Mouse (Mus musculus): ENCODE results near the gene Sult1a1. TPM values are rescaled to one million over a fixed set of nuclear protein-coding genes. Genes with fewer than 3 reads are reported as not detected.

The Sult1a1 gene
- 0.25 and 2.0 TPM in 2 replicates for polyA plus RNA-seq (2012; ENCODE audit: low replicate concordance)

DNA sequence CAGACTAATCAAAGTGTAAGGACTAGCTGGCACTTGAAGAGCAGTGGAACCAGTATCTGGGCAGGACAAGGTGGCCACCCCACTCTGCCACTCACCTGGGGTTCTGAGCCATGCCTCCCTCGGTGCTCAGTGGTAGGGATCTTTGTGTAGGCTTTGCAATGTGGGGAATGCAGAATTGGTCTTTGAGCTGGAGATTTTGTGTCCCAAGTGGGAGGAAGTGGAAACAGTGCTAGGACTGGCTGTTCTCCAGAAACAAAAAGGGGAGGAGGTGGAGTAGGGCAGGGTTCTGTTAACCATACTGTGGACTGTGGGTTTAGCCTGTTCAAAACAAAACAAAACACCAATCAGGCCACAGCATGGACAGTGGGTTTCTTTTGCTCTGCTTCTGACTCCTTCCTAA, at the start of gene Sult1a1:
Gene Sult1a1, minus strand, starts transcription at position 226 of the 400 bp plus-strand sequence.

DNA sequence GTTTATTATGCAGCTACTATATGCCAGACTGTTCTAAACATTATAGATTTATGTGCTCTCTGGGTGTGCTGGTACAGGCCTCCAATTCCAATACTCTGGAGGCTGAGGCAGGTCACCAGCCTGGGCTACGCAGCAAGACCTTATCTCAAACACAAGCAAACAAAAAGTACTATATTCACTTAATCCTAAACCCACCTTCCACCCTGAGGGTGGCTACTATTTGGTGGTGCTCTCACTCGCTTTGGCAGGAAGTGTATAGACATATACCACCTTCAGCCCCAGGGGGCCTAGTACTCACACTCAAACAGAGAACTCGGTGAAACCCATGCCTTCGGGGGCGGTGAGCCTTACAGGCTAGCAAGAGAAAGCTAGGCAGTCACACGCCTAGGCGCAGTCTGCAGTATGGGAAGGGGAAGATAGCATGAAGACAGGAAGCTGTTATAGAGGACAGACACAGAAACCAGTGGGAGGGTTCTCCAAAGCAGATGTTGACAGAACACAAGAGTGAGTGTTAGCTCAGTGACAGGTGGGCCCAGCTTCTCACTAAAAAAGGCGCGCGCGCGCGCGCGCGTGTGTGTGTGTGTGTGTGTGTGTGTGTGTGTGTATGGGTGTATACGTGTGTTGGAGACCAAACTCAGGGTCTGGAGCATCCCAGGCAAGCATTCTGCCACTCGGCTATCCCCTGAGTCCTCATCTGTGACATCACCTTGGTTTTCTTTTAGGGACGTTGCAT, 31.4 kb upstream of the Sult1a1 start, which contains the start of gene Coro1a:
Gene Coro1a, minus strand, starts transcription at position 346 of the 733 bp plus-strand sequence.

DNA sequence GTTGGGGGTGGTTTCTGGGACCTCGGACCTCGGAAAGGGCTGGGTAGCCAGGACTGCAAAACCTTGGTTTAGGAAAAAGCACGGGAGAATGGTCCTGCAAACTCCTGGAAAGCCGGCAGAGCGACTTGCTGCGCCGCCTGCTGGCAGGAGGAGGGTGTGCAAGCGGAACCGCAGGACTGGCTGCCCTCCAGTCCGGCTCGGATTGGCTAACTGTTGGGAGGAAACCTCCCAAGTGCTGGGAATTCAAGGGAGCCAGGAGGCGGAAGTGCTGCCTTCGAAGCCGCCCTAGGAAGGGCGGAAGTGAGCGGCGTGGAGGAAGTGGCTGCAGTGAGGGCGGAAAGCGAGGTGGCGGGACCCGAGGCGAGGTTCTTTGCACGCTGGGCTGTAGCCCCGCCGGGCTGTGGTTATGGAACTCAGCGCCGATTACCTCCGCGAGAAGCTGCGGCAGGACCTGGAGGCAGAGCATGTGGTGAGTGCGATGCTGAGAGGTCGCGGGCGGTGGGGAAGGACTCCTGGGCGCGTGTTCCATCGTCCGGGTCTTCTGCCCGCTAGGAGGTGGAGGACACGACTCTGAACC, 19.5 kb upstream of the Sult1a1 start, which contains the start of gene Slx1b:
Gene Slx1b, minus strand, starts transcription at position 154 of the 577 bp plus-strand sequence.

DNA sequence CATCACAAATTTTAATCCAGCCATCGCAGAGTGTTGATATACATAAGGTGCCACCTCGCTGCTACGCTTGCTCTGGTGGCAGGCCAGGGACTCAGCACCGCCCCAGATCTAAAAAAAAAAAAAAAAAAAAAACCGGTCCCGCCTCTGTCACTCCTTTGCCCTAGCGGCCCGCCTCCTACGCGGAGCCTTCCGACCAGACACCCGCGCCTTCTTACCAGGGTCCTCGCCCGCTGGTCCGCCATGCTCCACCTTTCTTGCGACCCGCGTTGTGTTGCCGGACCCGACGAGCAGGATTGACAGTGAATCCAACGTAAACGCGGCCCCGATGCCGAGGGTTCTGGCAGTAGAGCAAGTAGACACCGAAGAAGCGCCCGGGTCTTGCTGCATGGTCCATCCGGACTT, 19.0 kb upstream of the Sult1a1 start, which contains the start of gene Bola2:
Gene Bola2, plus strand, starts transcription at position 192 of the 402 bp plus-strand sequence.

DNA sequence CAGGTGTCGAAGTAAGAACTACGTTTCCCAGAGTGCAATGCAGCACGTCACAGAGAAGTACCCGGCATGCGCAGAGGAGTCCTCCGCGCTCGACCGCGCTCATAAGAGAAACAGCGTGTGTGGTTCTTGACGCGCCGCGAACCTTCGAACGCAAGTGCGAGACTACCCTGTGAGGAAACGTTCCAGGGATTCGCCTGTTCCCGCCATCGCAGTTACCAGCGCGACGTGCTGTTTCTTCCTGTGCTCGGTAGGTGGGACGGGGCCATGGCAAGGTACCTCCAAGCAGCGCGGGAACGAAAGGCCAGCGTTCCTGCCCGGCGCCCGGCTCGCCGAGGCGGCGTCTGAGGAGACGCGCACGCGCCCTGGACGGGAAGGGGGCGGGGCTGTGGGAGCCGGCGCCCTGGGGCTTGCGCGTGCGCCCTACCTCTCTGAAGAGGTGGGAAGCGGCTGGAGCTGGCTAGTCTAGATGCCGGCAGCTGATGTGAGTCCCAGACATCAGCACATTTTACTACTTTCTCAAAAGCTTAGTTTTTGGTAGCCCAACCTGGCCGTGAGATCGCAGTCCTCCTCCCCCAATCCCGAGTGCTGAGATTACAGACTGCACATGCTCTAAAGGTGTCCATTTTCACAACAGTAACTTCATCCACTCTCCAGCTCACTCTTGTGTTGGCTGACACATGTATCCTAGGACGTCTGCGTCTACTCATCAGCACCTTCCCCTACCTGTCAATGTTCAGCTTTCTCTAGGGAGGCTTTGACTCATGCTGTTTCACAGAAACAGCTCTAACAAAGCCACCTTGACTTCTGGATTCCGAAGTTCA, 26.8 kb downstream of the Sult1a1 start, which contains the start of gene Sgf29:
Gene Sgf29, plus strand, starts transcription at position 79 of the 821 bp plus-strand sequence.

DNA sequence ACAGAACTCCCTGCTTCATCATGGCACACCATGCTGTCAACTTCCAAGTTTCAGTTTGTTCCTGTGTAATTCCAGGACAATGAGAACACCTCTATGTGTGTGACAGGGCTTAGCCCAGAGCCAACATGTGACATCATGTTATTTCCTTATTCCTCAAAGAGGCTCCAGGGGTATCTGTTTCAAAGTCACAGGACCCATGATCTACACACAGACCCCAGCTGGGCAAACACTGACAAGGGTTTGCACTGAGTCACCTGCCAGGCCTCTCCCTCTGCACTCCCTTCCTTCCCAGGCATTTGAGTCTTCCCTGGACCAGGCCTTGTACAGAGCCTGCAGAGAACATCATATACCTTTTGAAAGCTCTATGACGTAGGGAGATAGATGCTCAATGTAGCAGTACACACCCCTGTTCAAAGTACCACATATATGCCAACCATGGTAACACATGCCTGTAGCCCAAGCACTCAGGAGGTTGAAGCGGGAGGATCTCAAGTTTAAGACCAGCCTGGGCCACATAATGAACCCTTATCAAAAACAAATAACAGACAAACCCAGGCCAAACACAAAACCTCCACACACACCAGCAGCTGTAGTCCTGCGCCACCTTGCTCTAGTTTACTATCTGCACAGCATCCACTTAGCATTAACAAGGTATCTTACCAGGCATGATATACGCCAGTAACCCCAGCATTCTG, 45.3 kb downstream of the Sult1a1 start, which contains the start of gene Nupr1:
Gene Nupr1, minus strand, starts transcription at position 38 of the 695 bp plus-strand sequence.

Other genes starting within 250 kb of the Sult1a1 start
- 198 and 348 TPM in 2 replicates for gene Rabep2, start 247.7 kb downstream of the Sult1a1 start, polyA plus RNA-seq (2012; ENCODE audit: low replicate concordance)
- 0.20 and 0.94 TPM in 2 replicates for gene Atp2a1, start 213.3 kb downstream of the Sult1a1 start, polyA plus RNA-seq (2012; ENCODE audit: low replicate concordance)
- gene Sh2b1, start 201.0 kb downstream of the Sult1a1 start, polyA plus RNA-seq (2012; ENCODE audit: low replicate concordance) = 95.0 and 124 TPM in 2 replicates
- gene Tufm, start 189.1 kb downstream of the Sult1a1 start, polyA plus RNA-seq (2012; ENCODE audit: low replicate concordance) = 18.1 and 40.0 TPM in 2 replicates
- gene Atxn2l, start 173.0 kb downstream of the Sult1a1 start, polyA plus RNA-seq (2012; ENCODE audit: low replicate concordance) = 600 and 1,323 TPM in 2 replicates
- gene Eif3c, start 110.0 kb downstream of the Sult1a1 start, polyA plus RNA-seq (2012; ENCODE audit: low replicate concordance) = 43.4 and 50.0 TPM in 2 replicates
- 69.9 and 145 TPM in 2 replicates for gene Apobr, start 91.5 kb downstream of the Sult1a1 start, polyA plus RNA-seq (2012; ENCODE audit: low replicate concordance)
- gene Cln3, start 90.6 kb downstream of the Sult1a1 start, polyA plus RNA-seq (2012; ENCODE audit: low replicate concordance) = 26.8 and 44.7 TPM in 2 replicates
- gene Il27, start 81.5 kb downstream of the Sult1a1 start, polyA plus RNA-seq (2012; ENCODE audit: low replicate concordance) = 1.3 TPM in 2 replicates
- 4.9 and 6.8 TPM in 2 replicates for gene Nupr1, start 45.6 kb downstream of the Sult1a1 start, polyA plus RNA-seq (2012; ENCODE audit: low replicate concordance)
- gene Sgf29, start 27.1 kb downstream of the Sult1a1 start, polyA plus RNA-seq (2012; ENCODE audit: low replicate concordance) = 27.1 and 73.0 TPM in 2 replicates
- 85.0 and 156 TPM in 2 replicates for gene Bola2, start 19.0 kb upstream of the Sult1a1 start, polyA plus RNA-seq (2012; ENCODE audit: low replicate concordance)
- gene Slx1b, start 19.4 kb upstream of the Sult1a1 start, polyA plus RNA-seq (2012; ENCODE audit: low replicate concordance) = 3.1 and 7.3 TPM in 2 replicates
- 2,019 and 2,208 TPM in 2 replicates for gene Coro1a, start 31.4 kb upstream of the Sult1a1 start, polyA plus RNA-seq (2012; ENCODE audit: low replicate concordance)
- gene Mapk3, start 83.2 kb upstream of the Sult1a1 start, polyA plus RNA-seq (2012; ENCODE audit: low replicate concordance) = 116 and 131 TPM in 2 replicates
- 2.9 and 4.6 TPM in 2 replicates for gene Gdpd3, start 89.9 kb upstream of the Sult1a1 start, polyA plus RNA-seq (2012; ENCODE audit: low replicate concordance)
- 614 and 1,558 TPM in 2 replicates for gene Ypel3, start 100.5 kb upstream of the Sult1a1 start, polyA plus RNA-seq (2012; ENCODE audit: low replicate concordance)
- 20.6 and 32.8 TPM in 2 replicates for gene Tbx6, start 105.1 kb upstream of the Sult1a1 start, polyA plus RNA-seq (2012; ENCODE audit: low replicate concordance)
- gene Ppp4c, start 116.1 kb upstream of the Sult1a1 start, polyA plus RNA-seq (2012; ENCODE audit: low replicate concordance) = 144 and 186 TPM in 2 replicates
- 0.18 TPM in 1 of 2 replicates, not detected in the other for gene Fam57b, start 121.2 kb upstream of the Sult1a1 start, polyA plus RNA-seq (2012; ENCODE audit: low replicate concordance)
- gene 4930451I11Rik, start 155.2 kb upstream of the Sult1a1 start, polyA plus RNA-seq (2012; ENCODE audit: low replicate concordance) = not detected in 2 replicates
- not detected in 2 replicates for gene Doc2a, start 171.0 kb upstream of the Sult1a1 start, polyA plus RNA-seq (2012; ENCODE audit: low replicate concordance)
- gene Hirip3, start 185.5 kb upstream of the Sult1a1 start, polyA plus RNA-seq (2012; ENCODE audit: low replicate concordance) = 46.3 and 48.6 TPM in 2 replicates
- 411 and 521 TPM in 2 replicates for gene Ino80e, start 185.9 kb upstream of the Sult1a1 start, polyA plus RNA-seq (2012; ENCODE audit: low replicate concordance)
- gene Taok2, start 208.3 kb upstream of the Sult1a1 start, polyA plus RNA-seq (2012; ENCODE audit: low replicate concordance) = 190 and 438 TPM in 2 replicates
- gene Tmem219, start 246.5 kb upstream of the Sult1a1 start, polyA plus RNA-seq (2012; ENCODE audit: low replicate concordance) = 94.2 and 130 TPM in 2 replicates